Mouse (Mus musculus) olfactory bulb, adult 2 months (tissue): ENCODE data around the gene Cmbl.

Experiments
- CTCF ChIP-seq: fragments of 200-500 bp; IDR thresholded peaks from 2 replicates; pipeline ENCODE4 v1.5.1; 2012; ENCODE audit warnings: low read depth, mild to moderate bottlenecking, low read length, moderate library complexity; ENCODE audit not compliant: insufficient read depth
- POLR2A ChIP-seq: fragments of 200-500 bp; IDR thresholded peaks from 2 replicates; pipeline ENCODE4 v1.6.1; 2012; ENCODE audit warnings: mild to moderate bottlenecking, low read depth, low read length, moderate library complexity; ENCODE audit not compliant: insufficient read depth

DNA sequence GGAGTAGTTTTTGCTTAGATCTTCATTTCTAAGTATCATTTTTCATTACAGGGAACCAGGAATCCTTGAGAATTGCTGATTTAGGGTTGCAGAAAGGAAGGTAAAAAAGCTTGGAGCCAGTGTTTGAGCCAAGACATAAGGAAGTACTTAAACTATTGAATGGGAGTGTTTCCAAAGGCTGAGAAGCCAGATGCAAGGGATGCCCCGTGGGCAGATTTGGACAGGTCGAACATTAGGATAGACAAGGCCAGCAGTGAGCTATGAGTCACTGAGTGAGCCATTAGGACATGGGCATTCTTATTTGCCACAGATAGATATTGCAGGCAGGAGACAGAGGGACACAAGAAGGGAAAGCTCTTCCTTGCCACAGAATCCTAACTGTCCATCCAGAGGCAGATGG lies 49.5 kb downstream of the Cmbl start:
- TF ChIP-seq POLR2A = no peak
- no peak for TF ChIP-seq CTCF
